Mouse (Mus musculus) megakaryocyte-erythroid progenitor cell, adult 5-6 weeks (primary cell): ENCODE measurements around the gene Commd6. TPM values are rescaled to one million over a fixed set of nuclear protein-coding genes. Genes with fewer than 3 reads are reported as not detected.
A peak's percentile ranks its signal among the peaks of the same experiment; 100 is the strongest.

Experiments used
- ATAC-seq: replicated peaks from 2 replicates; pipeline ENCODE4 v1.8.0; 2016; ENCODE audit warnings: mild to moderate bottlenecking, inconsistent platforms; ENCODE audit not compliant: severe bottlenecking, poor library complexity, low FRiP score, low TSS enrichment
- total RNA-seq, 2 experiments: library from RNA; stranded (forward) in 1 of 2; stranded (reverse) in 1 of 2; fragments of 200-1000, 215-1000 nt in 1 of 2; fragments of >200 nt in 1 of 2; fragmentation: Nextera tagmentation in 1 of 2; gene quantifications; 2 replicates each; pipeline ENCODE4 v1.2.3; 2014 to 2017

Gene Commd6
- 50.8 and 57.6 TPM in 2 replicates for total RNA-seq (2014; fragmentation: Nextera tagmentation)
- total RNA-seq (2017) = 31.7 and 40.1 TPM in 2 replicates

DNA sequence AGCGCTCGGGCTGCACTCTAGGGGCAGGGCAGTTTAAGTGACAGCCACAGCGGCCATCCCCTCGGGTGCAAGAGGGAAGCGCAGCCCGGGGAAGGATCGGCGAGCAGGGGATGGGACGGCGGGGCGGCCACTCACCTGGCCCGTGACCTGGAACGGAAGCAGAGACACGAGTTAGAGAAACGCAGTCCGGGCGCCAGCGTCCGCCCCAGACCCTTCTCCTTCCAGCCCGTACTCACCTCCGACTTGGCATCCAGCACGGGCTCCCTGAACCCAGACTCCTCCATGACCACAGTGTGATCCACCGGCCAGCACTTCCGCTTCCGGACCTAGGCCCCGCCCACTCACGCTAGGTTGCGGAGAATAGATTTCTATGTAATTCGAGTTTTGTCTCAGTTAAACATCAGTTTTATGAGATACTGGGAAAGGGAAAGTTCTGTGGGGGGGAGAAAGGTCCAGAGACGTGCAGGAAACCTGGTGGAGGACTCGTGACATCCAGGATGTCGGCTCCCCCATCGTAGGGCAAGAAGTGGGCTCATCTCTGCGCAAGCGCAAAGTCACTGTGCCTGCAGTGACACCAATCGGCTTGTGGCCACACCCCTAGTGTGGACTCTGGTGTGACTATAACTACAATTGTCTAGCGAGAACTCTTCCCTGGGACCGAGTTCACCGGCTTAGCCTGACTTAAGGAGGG is at the start of gene Commd6:
Commd6 (minus strand) TSS at position 534 of the 691 bp plus-strand sequence.
- ATAC-seq = peak; percentile 99

GRCm38 (mm10) chr14:101688406-101688805 is 47.9 kb upstream of the Commd6 start:
- no peak for ATAC-seq

- no peak for ATAC-seq
Measured at GRCm38 (mm10) chr14:101687696-101688095, 47.2 kb upstream of the Commd6 start.

DNA sequence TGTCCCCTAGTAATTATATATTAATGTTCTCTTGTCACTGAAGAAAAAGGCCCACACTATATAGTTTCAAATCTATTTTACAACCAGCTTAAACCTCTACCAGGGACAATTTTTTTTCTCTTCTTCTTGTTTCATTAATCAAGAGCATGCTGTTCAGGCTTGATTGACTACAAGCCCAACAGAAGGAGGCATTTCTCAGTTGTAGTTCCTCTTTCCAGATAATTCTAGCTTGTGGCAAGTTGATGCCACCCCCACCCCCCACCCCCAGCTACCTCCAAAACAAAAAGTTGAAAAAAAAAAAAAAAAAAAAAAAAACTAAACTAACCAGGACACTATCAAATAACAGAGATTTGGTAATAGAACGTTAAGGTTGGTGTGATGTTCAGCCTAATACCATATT is 31.7 kb upstream of the Commd6 start:
- ATAC-seq = no peak

GRCm38 (mm10) chr14:101668626-101669025 is 28.1 kb upstream of the Commd6 start:
- ATAC-seq = no peak

DNA sequence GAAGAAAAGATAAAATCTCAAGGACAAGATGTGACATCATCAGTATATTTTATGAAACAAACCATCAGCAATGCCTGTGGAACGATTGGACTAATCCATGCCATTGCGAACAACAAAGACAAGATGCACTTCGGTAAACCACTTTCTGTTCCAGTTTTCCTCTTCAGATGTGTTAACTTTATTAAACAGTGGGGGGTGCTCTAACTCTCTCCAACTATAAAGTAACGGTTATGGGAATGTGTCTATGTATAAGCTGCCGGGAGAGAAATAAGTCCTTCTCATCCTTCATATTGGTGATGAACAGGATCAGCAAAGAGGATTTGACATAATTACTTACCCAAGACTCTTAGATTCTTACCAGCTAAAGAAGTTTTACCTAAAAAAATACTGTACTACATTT is 26.1 kb upstream of the Commd6 start:
- ATAC-seq = no peak

GRCm38 (mm10) chr14:101666056-101666455 is 25.6 kb upstream of the Commd6 start:
- ATAC-seq = no peak

- no peak for ATAC-seq
Measured at GRCm38 (mm10) chr14:101664274-101664673, 23.8 kb upstream of the Commd6 start.

GRCm38 (mm10) chr14:101661654-101662412 is 21.3 kb upstream of the Commd6 start:
- ATAC-seq = no peak

DNA sequence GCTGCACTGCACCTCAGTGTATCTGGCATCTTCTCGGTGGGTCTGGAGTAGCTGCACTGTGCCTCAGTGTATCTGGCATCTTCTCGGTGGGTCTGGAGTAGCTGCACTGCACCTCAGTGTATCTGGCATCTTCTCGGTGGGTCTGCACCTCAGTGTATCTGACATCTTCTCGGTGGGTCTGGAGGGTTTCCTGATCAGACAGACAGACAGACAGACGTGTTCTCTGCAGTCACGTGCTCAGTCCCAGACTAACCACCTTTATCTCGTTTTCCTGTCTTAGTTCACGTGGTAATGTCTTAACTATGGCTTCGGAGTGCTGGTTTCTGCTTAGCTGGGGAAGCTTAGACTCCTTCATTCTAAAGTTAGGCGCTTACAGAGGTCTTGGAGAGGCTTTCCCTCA is 15.8 kb upstream of the Commd6 start:
- ATAC-seq = no peak

- no peak for ATAC-seq
Measured at GRCm38 (mm10) chr14:101654526-101654909, 14.0 kb upstream of the Commd6 start.

GRCm38 (mm10) chr14:101653581-101654525 is 13.4 kb upstream of the Commd6 start, which contains the start of gene Uchl3:
Gene Uchl3, plus strand, starts transcription at chr14:101653967.
- ATAC-seq = peak; percentile 81

DNA sequence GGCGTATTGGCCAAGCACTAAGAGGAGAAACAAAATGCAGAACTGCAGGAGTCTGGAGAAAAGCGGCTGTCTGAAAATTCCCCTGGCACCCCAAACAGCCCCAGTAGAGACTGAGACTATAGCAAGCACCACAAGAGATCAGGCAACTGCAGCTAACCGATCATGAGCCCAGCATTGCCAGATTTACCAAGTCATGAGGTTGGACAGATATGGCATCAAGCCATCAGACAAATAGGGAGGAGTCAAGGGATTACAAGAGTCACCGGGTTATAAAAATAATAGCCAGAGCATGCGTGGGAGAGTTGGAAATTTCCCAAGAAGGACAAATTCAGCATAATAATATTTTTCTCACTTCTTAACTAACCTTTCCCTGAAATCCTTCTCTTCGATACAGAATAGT is 12.1 kb upstream of the Commd6 start:
- ATAC-seq = peak; percentile 73

GRCm38 (mm10) chr14:101650551-101650950 is 10.1 kb upstream of the Commd6 start:
- ATAC-seq = no peak

DNA sequence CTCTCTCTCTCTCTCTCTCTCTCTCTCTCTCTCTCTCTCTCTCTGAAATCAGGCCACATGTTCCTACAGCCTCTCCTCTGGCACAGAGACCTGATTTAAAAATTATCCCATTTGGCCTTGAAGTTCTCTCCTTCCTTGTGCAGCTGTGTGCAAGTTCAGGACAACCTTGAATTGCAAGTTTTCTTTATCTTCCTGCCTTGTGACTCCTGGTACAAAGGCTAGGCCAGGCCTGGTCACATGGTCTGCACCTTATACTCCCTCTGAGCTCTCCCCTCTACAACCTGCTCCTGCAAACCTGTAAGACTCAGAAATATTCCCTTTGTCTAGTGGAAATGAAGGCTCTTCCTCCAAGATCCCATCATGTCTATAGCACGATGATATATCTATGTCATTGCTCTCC is 4.5 kb upstream of the Commd6 start:
- no peak for ATAC-seq

- no peak for ATAC-seq
Measured at GRCm38 (mm10) chr14:101637381-101637780, 3.1 kb downstream of the Commd6 start.

DNA sequence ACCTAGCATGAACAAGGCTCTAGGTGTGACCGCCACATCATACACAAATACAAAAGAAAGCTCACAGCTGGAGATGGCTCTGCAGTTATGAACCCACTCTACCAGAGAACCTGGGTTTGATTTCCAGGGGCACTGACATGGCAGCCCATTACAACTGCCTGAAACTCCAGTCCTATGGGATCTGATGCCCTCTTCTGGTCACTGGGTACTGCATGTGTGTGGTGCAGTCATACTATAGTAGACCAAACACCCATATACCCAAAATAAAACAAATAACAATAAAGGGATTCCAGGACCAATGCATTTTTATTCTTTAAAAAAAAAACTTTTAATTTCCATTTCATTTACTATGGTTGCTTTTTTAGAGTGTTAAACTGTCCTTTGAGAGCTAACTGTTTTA is 4.7 kb downstream of the Commd6 start:
- ATAC-seq = no peak

DNA sequence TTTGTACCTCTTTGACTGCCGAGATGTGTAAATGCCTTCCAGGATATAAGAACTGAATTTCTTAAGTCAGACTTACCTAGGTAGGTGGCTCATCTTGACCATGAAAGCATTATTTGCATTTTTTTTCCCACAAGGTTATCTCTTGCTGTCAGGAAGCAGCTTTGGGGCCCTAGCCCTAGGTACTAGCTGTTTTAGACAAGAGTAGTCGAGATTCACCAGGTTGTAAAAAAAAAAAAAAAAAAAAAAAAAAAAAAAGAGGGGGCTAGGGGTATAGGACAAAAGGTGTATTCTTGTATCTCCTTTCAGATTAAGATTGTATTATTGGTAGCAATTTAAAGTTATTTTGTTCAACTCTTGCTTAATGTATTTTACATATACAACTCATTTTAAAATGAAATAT is 9.9 kb downstream of the Commd6 start:
- ATAC-seq = no peak

GRCm38 (mm10) chr14:101617680-101618079 is 22.8 kb downstream of the Commd6 start:
- ATAC-seq = 0 out of 2 replicates have a peak, but pooled peaks have one; percentile 67

DNA sequence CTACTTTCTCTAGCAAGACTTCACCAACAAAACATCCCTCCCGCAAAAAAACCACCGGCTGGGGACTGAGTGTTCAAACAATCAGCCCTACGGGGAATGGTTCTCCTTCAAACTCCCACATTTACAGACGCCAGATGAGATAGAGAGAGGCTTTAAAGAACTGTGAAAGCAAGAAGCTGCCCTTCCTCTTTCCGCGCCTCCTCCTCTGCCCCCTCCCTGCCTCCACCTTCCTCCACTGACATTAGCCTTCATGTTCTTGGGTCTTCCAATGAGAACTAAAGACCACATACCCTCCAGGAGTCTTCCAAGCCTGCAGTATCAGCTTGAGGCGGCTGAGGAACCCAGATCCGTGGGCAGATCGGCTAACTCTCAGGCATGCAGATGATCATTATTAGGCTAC is 24.3 kb downstream of the Commd6 start:
- no peak for ATAC-seq
